Mouse (Mus musculus): ENCODE measurements around the gene Nrap.

DNA sequence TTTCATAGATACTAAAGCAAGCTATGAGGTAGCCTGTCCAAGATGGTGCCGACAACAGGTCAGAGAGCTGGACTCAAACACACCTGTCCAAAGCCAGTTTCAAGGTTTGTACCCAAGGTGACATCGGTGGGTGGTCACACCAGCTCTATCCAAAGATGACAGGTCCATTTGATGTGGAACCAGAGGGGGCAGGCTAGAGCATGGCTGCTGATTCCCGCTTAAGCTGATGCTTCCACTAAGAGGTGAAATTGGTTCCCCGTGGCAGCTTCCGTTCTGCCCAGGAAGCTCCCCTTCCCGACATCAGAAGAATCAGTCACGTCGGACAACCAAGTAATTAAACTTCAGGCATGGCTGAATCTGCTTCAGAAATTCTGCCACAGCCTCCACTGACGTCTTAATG is 97.5 kb downstream of the Nrap start:
- TF ChIP-seq GATA1 (IDR thresholded peaks at IDR 0.05; ENCODE audit: low read length) (no peak), TAL1 (IDR thresholded peaks at IDR 0.05; ENCODE audit: low read length) (no peak)
